Mouse (Mus musculus) lung, postnatal 0 days (tissue): Measurements from ENCODE around the gene Gsta3.

Experiments used
- CTCF ChIP-seq: IDR thresholded peaks from 2 replicates; pipeline ENCODE4 v1.5.1; 2016; ENCODE audit warnings: antibody characterized with exemption, mild to moderate bottlenecking
- EP300 ChIP-seq: IDR thresholded peaks from 2 replicates; pipeline ENCODE4 v1.6.1; 2016; ENCODE audit warnings: antibody characterized with exemption, mild to moderate bottlenecking, control low read depth

GRCm38 (mm10) chr1:21247896-21248295 lies 7.5 kb downstream of the Gsta3 start:
- TF ChIP-seq CTCF (no peak), EP300 (no peak)
